Comparison of ENCODE assay signal across 14 mouse cellular contexts in genomic region chr15:12907962-12908719, GRCm38 (mm10).
DNase-seq lines count a peak whose midpoint lies in the region; ATAC-seq lines count a peak whose summit lies in the region.
"Had no signal": no experiment of that assay in that cellular context is flagged by ENCODE, and none has a peak within 500 bp of the region (broad histone marks: within the 10 kb centered on the region; RNA-seq: fewer than 3 reads in every experiment).

No protein-coding gene starts in this region.

- ATAC-seq in forebrain, embryonic 14.5 days: 0 out of 2 replicates have a peak, but pooled peaks have one; percentile 17
- ATAC-seq in heart, embryonic 15.5 days (replicated peaks; ENCODE audit: insufficient number of reproducible peaks, insufficient read depth, low FRiP score, low read depth): 0 out of 2 replicates have a peak, but pooled peaks have one; percentile 18

- no peak overlapping the region for H3K4me2 ChIP-seq in forebrain, embryonic 14.5 days (ENCODE audit: low read length)
- H3K4me2 ChIP-seq in heart, embryonic 15.5 days: 0 out of 2 replicates have a peak overlapping the region, but pooled peaks have one; percentile 13
- H3K4me2 ChIP-seq: neural tube, embryonic 15.5 days had no signal

- H3K27me3 ChIP-seq in forebrain, embryonic 14.5 days (replicated peaks; ENCODE audit: control insufficient read depth, insufficient read depth, low read length): no peaks in the 10 kb centered on the region
- no peaks in the 10 kb centered on the region for H3K27me3 ChIP-seq in forebrain, embryonic 10.5 days (ENCODE audit: poor library complexity, severe bottlenecking)
- H3K27me3 ChIP-seq in heart, embryonic 15.5 days: no peaks in the 10 kb centered on the region
- H3K27me3 ChIP-seq: neural tube, embryonic 15.5 days had no signal

- no peak overlapping the region for H3K27ac ChIP-seq in forebrain, embryonic 14.5 days (ENCODE audit: low read depth, low read length)
- no peak overlapping the region for H3K27ac ChIP-seq in forebrain, embryonic 10.5 days
- no peak overlapping the region for H3K27ac ChIP-seq in heart, embryonic 15.5 days
- H3K27ac ChIP-seq: embryonic facial prominence, embryonic 10.5 days; neural tube, embryonic 15.5 days had no signal

- H3K4me1 ChIP-seq in forebrain, embryonic 14.5 days (ENCODE audit: control insufficient read depth, insufficient read depth, low read length): no peaks in the 10 kb centered on the region
- H3K4me1 ChIP-seq in forebrain, embryonic 10.5 days: no peaks in the 10 kb centered on the region
- H3K4me1 ChIP-seq in heart, embryonic 15.5 days (replicated peaks): peaks cover 9% of the 10 kb centered on the region
- H3K4me1 ChIP-seq: embryonic facial prominence, embryonic 10.5 days; neural tube, embryonic 15.5 days had no signal

- 87% methylated on average over 19 of the region's 19 CpGs for WGBS in forebrain, embryonic 14.5 days
- 89% methylated on average over 19 of the region's 19 CpGs for WGBS in forebrain, embryonic 10.5 days
- WGBS in heart, embryonic 15.5 days: 45% methylated on average over 19 of the region's 19 CpGs

- intact Hi-C loops in heart, postnatal 25 days (cut with DNase I): no loop called here

- DNase-seq in forebrain, embryonic 14.5 days (ENCODE audit: low spot score): no peak
- DNase-seq in forebrain, embryonic 10.5 days (ENCODE audit: extremely low spot score, low spot score): no peak
- DNase-seq in heart, postnatal 25 days (ENCODE audit: low spot score): no peak
- DNase-seq in right cerebral cortex, postnatal 25 days: peak; percentile 27
- no peak for DNase-seq in right cerebral cortex, adult 2 months (ENCODE audit: low spot score in 2 of 2)
- no peak for DNase-seq in spleen, postnatal 4 days (ENCODE audit: low spot score in 2 of 2)
- no peak for DNase-seq in urinary bladder, postnatal 10 days (ENCODE audit: low spot score)
- DNase-seq: adrenal gland, adult 2 months; cerebellum, adult 9-11 months; left cerebral cortex, postnatal 4 days; thymus, postnatal 36 days had no signal

- no peak overlapping the region for H3K4me3 ChIP-seq in forebrain, embryonic 14.5 days (ENCODE audit: low read depth, low read length)
- no peak overlapping the region for H3K4me3 ChIP-seq in forebrain, embryonic 10.5 days
- H3K4me3 ChIP-seq in heart, embryonic 15.5 days: no peak overlapping the region
- H3K4me3 ChIP-seq: embryonic facial prominence, embryonic 10.5 days; neural tube, embryonic 15.5 days had no signal

- H3K9ac ChIP-seq in forebrain, embryonic 14.5 days (ENCODE audit: low read length): no peak overlapping the region
- no peak overlapping the region for H3K9ac ChIP-seq in heart, embryonic 15.5 days
- H3K9ac ChIP-seq: neural tube, embryonic 15.5 days had no signal

- no peaks in the 10 kb centered on the region for H3K9me3 ChIP-seq in forebrain, embryonic 14.5 days (replicated peaks; ENCODE audit: control insufficient read depth, low read length)
- H3K9me3 ChIP-seq in forebrain, embryonic 10.5 days: no peaks in the 10 kb centered on the region
- no peaks in the 10 kb centered on the region for H3K9me3 ChIP-seq in heart, embryonic 15.5 days (replicated peaks)
- H3K9me3 ChIP-seq: embryonic facial prominence, embryonic 10.5 days; neural tube, embryonic 15.5 days had no signal

- peaks cover 46% of the 10 kb centered on the region for H3K36me3 ChIP-seq in forebrain, embryonic 14.5 days (ENCODE audit: control insufficient read depth, insufficient read depth, low read length)
- peaks cover 93% of the 10 kb centered on the region for H3K36me3 ChIP-seq in forebrain, embryonic 10.5 days (replicated peaks)
- H3K36me3 ChIP-seq in heart, embryonic 15.5 days: peaks cover 18% of the 10 kb centered on the region; the same call in 1 of the 2 replicates
